Mouse (Mus musculus): ENCODE data around the gene Pspc1.
"Not testable (repeated sequence)": the region's sequence is repeated elsewhere in the genome, so short reads cannot be mapped to it uniquely, and the experiment has no call there.

DNA sequence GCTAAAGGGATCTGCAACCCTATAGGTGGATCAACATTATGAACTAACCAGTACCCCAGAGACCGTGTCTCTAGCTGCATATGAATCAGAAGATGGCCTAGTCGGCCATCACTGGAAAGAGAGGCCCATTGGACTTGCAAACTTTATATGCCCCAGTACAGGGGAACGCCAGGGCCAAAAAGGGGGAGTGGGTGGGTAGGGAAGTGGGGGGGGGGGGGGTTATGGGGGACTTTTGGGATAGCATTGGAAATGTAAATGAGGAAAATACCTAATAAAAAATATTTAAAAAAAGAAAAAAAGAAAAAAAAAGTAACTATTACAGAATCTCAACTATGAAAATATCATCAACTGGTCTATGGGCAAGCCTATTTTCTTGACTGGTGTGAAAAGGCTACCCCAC lies 13.0 kb downstream of the Pspc1 start:
- TF ChIP-seq FLI1 (IDR thresholded peaks at IDR 0.05; ENCODE audit: low read length); GATA1 (IDR thresholded peaks at IDR 0.05; ENCODE audit: borderline replicate concordance, low read length): not testable (repeated sequence)

Measured in megakaryocyte, embryonic 14.5 days (primary cell).